Mouse (Mus musculus) CH12.LX (cell line): ENCODE results near the gene Smg5.

Source experiments
- CTCF ChIP-seq, 2 experiments: IDR thresholded peaks in 1 of 2; conservative IDR thresholded peaks in 1 of 2; 2 replicates each; pipeline ENCODE4 v1.5.1; 2011 to 2012; ENCODE audit warnings: low read depth in 2 of 2, low read length in 2 of 2, improper control_type of control experiment in 1 of 2, inconsistent platforms in 1 of 2, mild to moderate bottlenecking in 1 of 2, moderate library complexity in 1 of 2
- ZC3H11A ChIP-seq: IDR thresholded peaks from 2 replicates; pipeline ENCODE4 v1.6.1; 2012; ENCODE audit warnings: low read depth, mild to moderate bottlenecking, inconsistent platforms, low read length, improper control_type of control experiment

- TF ChIP-seq ZC3H11A (no peak), CTCF (conservative IDR thresholded peaks at IDR 0.05 in 1 of 2, IDR thresholded peaks at IDR 0.05 in 1 of 2; ENCODE audit: low read depth in 2 of 2, low read length in 2 of 2) (no peak)
Measured at GRCm38 (mm10) chr3:88411681-88412080, 75.6 kb downstream of the Smg5 start.
